Mouse (Mus musculus) limb, embryonic 11.5 days (tissue): ENCODE data around the gene Ndufs1. TPM values are rescaled to one million over a fixed set of nuclear protein-coding genes. Genes with fewer than 3 reads are reported as not detected.
A peak's percentile ranks its signal among the peaks of the same experiment; 100 is the strongest.

ENCODE experiments used
- ATAC-seq: fragments of 200-750 bp; cut with Nextera tagmentation; 2 replicates; pipeline ENCODE4 v1.8.0; 2017; ENCODE audit warnings: low read depth; ENCODE audit not compliant: insufficient number of reproducible peaks, low FRiP score, low TSS enrichment
- DNase-seq: peaks from one replicate; pipeline ENCODE4 v3.0.0-alpha.2; 2015; ENCODE audit warnings: low spot score
- H3K27ac ChIP-seq: fragments of 300-500 bp; sonication (generic); replicated peaks from 2 replicates; pipeline ENCODE4 v1.5.1; 2014; ENCODE audit warnings: low read depth, mild to moderate bottlenecking, low read length
- H3K27me3 ChIP-seq: fragments of 300-500 bp; sonication (generic); 2 replicates; pipeline ENCODE4 v1.6.1; 2014; ENCODE audit warnings: mild to moderate bottlenecking, low read length, mixed read lengths; ENCODE audit not compliant: control insufficient read depth, insufficient read depth
- H3K36me3 ChIP-seq: fragments of 300-500 bp; sonication (generic); 2 replicates; pipeline ENCODE4 v1.6.1; 2014; ENCODE audit warnings: mild to moderate bottlenecking, low read length, moderate library complexity, mixed read lengths; ENCODE audit not compliant: control insufficient read depth, insufficient read depth
- H3K4me1 ChIP-seq: fragments of 300-500 bp; sonication (generic); 2 replicates; pipeline ENCODE4 v1.6.1; 2014; ENCODE audit warnings: low read length, mixed read lengths; ENCODE audit not compliant: control insufficient read depth, insufficient read depth
- H3K4me2 ChIP-seq: fragments of 300-500 bp; sonication (generic); 2 replicates; pipeline ENCODE4 v1.6.1; 2014; ENCODE audit warnings: low read depth, mild to moderate bottlenecking, moderate library complexity; ENCODE audit not compliant: severe bottlenecking
- H3K4me3 ChIP-seq: fragments of 300-500 bp; sonication (generic); 2 replicates; pipeline ENCODE4 v1.5.1; 2014; ENCODE audit warnings: low read depth, low read length
- H3K9ac ChIP-seq: fragments of 300-500 bp; sonication (generic); 2 replicates; pipeline ENCODE4 v1.6.1; 2014; ENCODE audit warnings: mild to moderate bottlenecking, low read length
- H3K9me3 ChIP-seq: fragments of 300-500 bp; sonication (generic); 2 replicates; pipeline ENCODE4 v1.6.1; 2016; ENCODE audit warnings: low read length; ENCODE audit not compliant: control insufficient read depth
- WGBS: fragments of 180-500 bp; shearing (Covaris S2); extraction: QIAGEN DNeasy Blood & Tissue Kit; methylation state at CpG from one replicate; pipeline ENCODE4 v1.1.7; 2014; 5-methylcytosine and 5-hydroxymethylcytosine counted together
- microRNA-seq: library from miRNA; unstranded; fragments of <30 nt; microRNA quantifications from one replicate; pipeline ENCODE4, GENCODE M21; 2016
- polyA plus RNA-seq: library from polyadenylated mRNA; unstranded; fragments of >200 nt; fragmentation: Nextera tagmentation; extraction: Ambion mirVana; gene quantifications from 2 replicates; pipeline ENCODE4 v1.2.1, GENCODE M21; 2014

The Ndufs1 gene
- polyA plus RNA-seq, 1 experiment from 2014 or later: 154 TPM

- no peaks in the 10 kb centered on the region for H3K9me3 ChIP-seq
- 46% methylated on average over 7 of the region's 7 CpGs for WGBS
- H3K4me3 ChIP-seq: no peak overlapping the region
- no peak overlapping the region for H3K27ac ChIP-seq
- H3K4me1 ChIP-seq: peaks cover 5% of the 10 kb centered on the region
- H3K36me3 ChIP-seq: no peaks in the 10 kb centered on the region; the same call in 1 of the 2 replicates
- no peak for ATAC-seq
- H3K9ac ChIP-seq: no peak overlapping the region
- no peaks in the 10 kb centered on the region for H3K27me3 ChIP-seq
- H3K4me2 ChIP-seq: no peak overlapping the region
- peak; percentile 72 for DNase-seq
Measured at GRCm38 (mm10) chr1:63110536-63111285, 65.9 kb downstream of the Ndufs1 start.

- peaks cover 8% of the 10 kb centered on the region for H3K36me3 ChIP-seq
- H3K9me3 ChIP-seq: no peaks in the 10 kb centered on the region
- no peak overlapping the region for H3K27ac ChIP-seq
- no peak for ATAC-seq
- no peaks in the 10 kb centered on the region for H3K27me3 ChIP-seq
- H3K4me1 ChIP-seq: peaks cover 5% of the 10 kb centered on the region
- H3K9ac ChIP-seq: no peak overlapping the region
- no peak overlapping the region for H3K4me3 ChIP-seq
- WGBS: 80% methylated on average over 6 of the region's 6 CpGs
- no peak for DNase-seq
- H3K4me2 ChIP-seq: no peak overlapping the region
Measured at GRCm38 (mm10) chr1:63107614-63108327, 68.9 kb downstream of the Ndufs1 start.

- no peak overlapping the region for H3K4me3 ChIP-seq
- no peaks in the 10 kb centered on the region for H3K4me1 ChIP-seq
- H3K9me3 ChIP-seq: no peaks in the 10 kb centered on the region
- no peak overlapping the region for H3K27ac ChIP-seq
- no peak overlapping the region for H3K4me2 ChIP-seq
- peaks cover 11% of the 10 kb centered on the region for H3K36me3 ChIP-seq
- no peaks in the 10 kb centered on the region for H3K27me3 ChIP-seq
- WGBS: 90% methylated on average over 12 of the region's 12 CpGs
- no peak overlapping the region for H3K9ac ChIP-seq
- DNase-seq (no peak), ATAC-seq (no peak)
Measured at GRCm38 (mm10) chr1:63102758-63103451, 73.7 kb downstream of the Ndufs1 start.

GRCm38 (mm10) chr1:63100196-63100595 lies 76.4 kb downstream of the Ndufs1 start:
- ATAC-seq: no peak
- Histone ChIP-seq H3K4me3 (no peak overlapping the region), H3K36me3 (peaks cover 11% of the 10 kb centered on the region), H3K27ac (no peak overlapping the region), H3K9me3 (no peaks in the 10 kb centered on the region), H3K4me1 (no peaks in the 10 kb centered on the region), H3K4me2 (no peak overlapping the region), H3K9ac (no peak overlapping the region), H3K27me3 (no peaks in the 10 kb centered on the region)
- 93% methylated on average over 8 of the region's 8 CpGs for WGBS
- DNase-seq: no peak

- Histone ChIP-seq H3K27me3 (no peaks in the 10 kb centered on the region), H3K27ac (no peak overlapping the region), H3K4me3 (no peak overlapping the region), H3K4me1 (no peaks in the 10 kb centered on the region), H3K9ac (no peak overlapping the region), H3K36me3 (peaks cover 8% of the 10 kb centered on the region), H3K9me3 (no peaks in the 10 kb centered on the region), H3K4me2 (no peak overlapping the region)
- WGBS: 88% methylated on average over 4 of the region's 4 CpGs
- ATAC-seq: no peak
- DNase-seq: no peak
Measured at GRCm38 (mm10) chr1:63098831-63099230, 77.8 kb downstream of the Ndufs1 start.

GRCm38 (mm10) chr1:63096071-63096470 lies 80.6 kb downstream of the Ndufs1 start:
- 89% methylated on average over 5 of the region's 5 CpGs for WGBS
- no peak for ATAC-seq
- H3K9ac ChIP-seq: no peak overlapping the region
- no peak overlapping the region for H3K4me2 ChIP-seq
- no peaks in the 10 kb centered on the region for H3K27me3 ChIP-seq
- no peaks in the 10 kb centered on the region for H3K4me1 ChIP-seq
- no peak for DNase-seq
- H3K4me3 ChIP-seq: no peak overlapping the region
- no peaks in the 10 kb centered on the region for H3K9me3 ChIP-seq
- H3K27ac ChIP-seq: no peak overlapping the region
- H3K36me3 ChIP-seq: peaks cover 15% of the 10 kb centered on the region; the same call in 1 of the 2 replicates

Small RNAs within 50 kb of the gene (microRNA-seq; reads per million reads assigned to microRNA genes)
- gene Gm24557 (not detected), gene Gm27512 (not detected)

Other genes starting within 250 kb of the Ndufs1 start
- 8.4 and 9.7 TPM in 2 replicates for gene Ino80d, start 62.2 kb downstream of the Ndufs1 start, polyA plus RNA-seq
- 652 and 703 TPM in 2 replicates for gene Eef1b2, start within 50 bp of the Ndufs1 start, polyA plus RNA-seq
- 0.09 TPM in 1 of 2 replicates, not detected in the other for gene Gpr1, start 37.7 kb upstream of the Ndufs1 start, polyA plus RNA-seq
- gene Zdbf2, start 96.4 kb upstream of the Ndufs1 start, polyA plus RNA-seq: 11.3 and 11.4 TPM in 2 replicates